Mouse (Mus musculus): ENCODE data around the gene Kcnab3. TPM values are rescaled to one million over a fixed set of nuclear protein-coding genes. Genes with fewer than 3 reads are reported as not detected.

Gene Kcnab3
- polyA plus RNA-seq, 1 experiment from 2014 or later: 2.7 TPM

- Histone ChIP-seq H3K27me3 (ENCODE audit: insufficient read depth, poor library complexity, severe bottlenecking) (peaks cover 8% of the 10 kb centered on the region), H3K36me3 (peaks cover 41% of the 10 kb centered on the region), H3K4me1 (replicated peaks) (peaks cover 47% of the 10 kb centered on the region), H3K27ac (peak overlapping the region; percentile 97), H3K9me3 (no peaks in the 10 kb centered on the region), H3K4me3 (peak overlapping the region; percentile 72)
- no peak for DNase-seq (ENCODE audit: low spot score)
- 78% methylated on average over 6 of the region's 6 CpGs for WGBS
Measured at GRCm38 (mm10) chr11:69322010-69322409, 4.0 kb upstream of the Kcnab3 start.

GRCm38 (mm10) chr11:69322693-69323471, 3.2 kb upstream of the Kcnab3 start:
- DNase-seq (ENCODE audit: low spot score): no peak
- 29% methylated on average over 18 of the region's 18 CpGs for WGBS
- peaks cover 56% of the 10 kb centered on the region for H3K4me1 ChIP-seq (replicated peaks)
- peaks cover 16% of the 10 kb centered on the region for H3K27me3 ChIP-seq (ENCODE audit: insufficient read depth, poor library complexity, severe bottlenecking)
- no peaks in the 10 kb centered on the region for H3K9me3 ChIP-seq
- H3K36me3 ChIP-seq: peaks cover 33% of the 10 kb centered on the region
- H3K4me3 ChIP-seq: peak overlapping the region; percentile 72
- peak overlapping the region; percentile 97 for H3K27ac ChIP-seq

GRCm38 (mm10) chr11:69323667-69324111, 2.4 kb upstream of the Kcnab3 start, which contains the start of the genes Cntrob and Trappc1:
Gene Cntrob, minus strand, starts transcription at chr11:69323775.
Gene Trappc1, plus strand, starts transcription at chr11:69323980.
- Histone ChIP-seq H3K27me3 (ENCODE audit: insufficient read depth, poor library complexity, severe bottlenecking) (peaks cover 24% of the 10 kb centered on the region), H3K9me3 (no peaks in the 10 kb centered on the region), H3K27ac (peak within 1 kb of the TSS; percentile 97), H3K4me1 (replicated peaks) (peaks cover 56% of the 10 kb centered on the region), H3K36me3 (peaks cover 25% of the 10 kb centered on the region), H3K4me3 (peak within 1 kb of the TSS; percentile 72)
- peak; percentile 100 for DNase-seq (ENCODE audit: low spot score)
- under 1% methylated on average over 30 of the region's 30 CpGs for WGBS

- Histone ChIP-seq H3K9me3 (no peaks in the 10 kb centered on the region), H3K36me3 (peaks cover 14% of the 10 kb centered on the region), H3K27me3 (ENCODE audit: insufficient read depth, poor library complexity, severe bottlenecking) (peaks cover 35% of the 10 kb centered on the region), H3K4me1 (replicated peaks) (peaks cover 56% of the 10 kb centered on the region), H3K4me3 (peak overlapping the region; percentile 72), H3K27ac (peak overlapping the region; percentile 97)
- DNase-seq (ENCODE audit: low spot score): no peak
- 80% methylated on average over 6 of the region's 6 CpGs for WGBS
Measured at GRCm38 (mm10) chr11:69324749-69325148, 1.3 kb upstream of the Kcnab3 start.

GRCm38 (mm10) chr11:69326408-69327156, 524 bp downstream of the Kcnab3 start:
- WGBS: 1% methylated on average over 45 of the region's 45 CpGs
- no peak for DNase-seq (ENCODE audit: low spot score)
- peaks cover 61% of the 10 kb centered on the region for H3K4me1 ChIP-seq (replicated peaks)
- H3K27me3 ChIP-seq (ENCODE audit: insufficient read depth, poor library complexity, severe bottlenecking): peaks cover 53% of the 10 kb centered on the region
- no peaks in the 10 kb centered on the region for H3K9me3 ChIP-seq
- peak overlapping the region; percentile 86 for H3K27ac ChIP-seq
- no peaks in the 10 kb centered on the region for H3K36me3 ChIP-seq
- peak overlapping the region; percentile 58 for H3K4me3 ChIP-seq

GRCm38 (mm10) chr11:69327157-69327442, 1.0 kb downstream of the Kcnab3 start:
- Histone ChIP-seq H3K27ac (no peak overlapping the region), H3K36me3 (no peaks in the 10 kb centered on the region), H3K4me3 (peak overlapping the region; percentile 58), H3K4me1 (replicated peaks) (peaks cover 61% of the 10 kb centered on the region), H3K9me3 (no peaks in the 10 kb centered on the region), H3K27me3 (ENCODE audit: insufficient read depth, poor library complexity, severe bottlenecking) (peaks cover 54% of the 10 kb centered on the region)
- no peak for DNase-seq (ENCODE audit: low spot score)
- 8% methylated on average over 9 of the region's 9 CpGs for WGBS

GRCm38 (mm10) chr11:69327648-69328047, 1.6 kb downstream of the Kcnab3 start:
- 46% methylated on average over 6 of the region's 6 CpGs for WGBS
- Histone ChIP-seq H3K9me3 (no peaks in the 10 kb centered on the region), H3K27me3 (ENCODE audit: insufficient read depth, poor library complexity, severe bottlenecking) (peaks cover 54% of the 10 kb centered on the region), H3K27ac (no peak overlapping the region), H3K36me3 (no peaks in the 10 kb centered on the region), H3K4me1 (replicated peaks) (peaks cover 61% of the 10 kb centered on the region), H3K4me3 (0 out of 2 replicates have a peak overlapping the region, but pooled peaks have one; percentile 58)
- DNase-seq (ENCODE audit: low spot score): no peak

GRCm38 (mm10) chr11:69328517-69328916, 2.5 kb downstream of the Kcnab3 start:
- Histone ChIP-seq H3K36me3 (no peaks in the 10 kb centered on the region), H3K27ac (no peak overlapping the region), H3K9me3 (no peaks in the 10 kb centered on the region), H3K4me1 (replicated peaks) (peaks cover 62% of the 10 kb centered on the region), H3K27me3 (ENCODE audit: insufficient read depth, poor library complexity, severe bottlenecking) (peaks cover 54% of the 10 kb centered on the region), H3K4me3 (no peak overlapping the region)
- no peak for DNase-seq (ENCODE audit: low spot score)
- WGBS: 90% methylated on average over 6 of the region's 6 CpGs

- no peaks in the 10 kb centered on the region for H3K36me3 ChIP-seq
- no peaks in the 10 kb centered on the region for H3K9me3 ChIP-seq
- peak overlapping the region; percentile 12; the same call in 1 of the 2 replicates for H3K27ac ChIP-seq
- peaks cover 43% of the 10 kb centered on the region for H3K4me1 ChIP-seq (replicated peaks)
- peak overlapping the region; percentile 62 for H3K4me3 ChIP-seq
- peaks cover 57% of the 10 kb centered on the region for H3K27me3 ChIP-seq (ENCODE audit: insufficient read depth, poor library complexity, severe bottlenecking)
- no peak for DNase-seq (ENCODE audit: low spot score)
- 91% methylated on average over 6 of the region's 6 CpGs for WGBS
Measured at GRCm38 (mm10) chr11:69331152-69331551, 5.1 kb downstream of the Kcnab3 start.

GRCm38 (mm10) chr11:69331929-69332405, 5.9 kb downstream of the Kcnab3 start:
- 3% methylated on average over 24 of the region's 24 CpGs for WGBS
- Histone ChIP-seq H3K4me3 (peak overlapping the region; percentile 62), H3K4me1 (replicated peaks) (peaks cover 35% of the 10 kb centered on the region), H3K27me3 (ENCODE audit: insufficient read depth, poor library complexity, severe bottlenecking) (peaks cover 50% of the 10 kb centered on the region), H3K27ac (peak overlapping the region; percentile 85), H3K9me3 (no peaks in the 10 kb centered on the region), H3K36me3 (no peaks in the 10 kb centered on the region)
- peak; percentile 86 for DNase-seq (ENCODE audit: low spot score)

- Histone ChIP-seq H3K4me1 (replicated peaks) (peaks cover 27% of the 10 kb centered on the region), H3K27me3 (ENCODE audit: insufficient read depth, poor library complexity, severe bottlenecking) (peaks cover 42% of the 10 kb centered on the region), H3K9me3 (peaks cover 5% of the 10 kb centered on the region; the same call in 1 of the 2 replicates), H3K36me3 (no peaks in the 10 kb centered on the region), H3K4me3 (peak overlapping the region; percentile 62), H3K27ac (peak overlapping the region; percentile 85)
- no peak for DNase-seq (ENCODE audit: low spot score)
- 36% methylated on average over 8 of the region's 8 CpGs for WGBS
Measured at GRCm38 (mm10) chr11:69332713-69333253, 6.7 kb downstream of the Kcnab3 start.

- Histone ChIP-seq H3K4me1 (replicated peaks) (peaks cover 26% of the 10 kb centered on the region), H3K27ac (no peak overlapping the region), H3K27me3 (ENCODE audit: insufficient read depth, poor library complexity, severe bottlenecking) (peaks cover 40% of the 10 kb centered on the region), H3K36me3 (no peaks in the 10 kb centered on the region), H3K4me3 (no peak overlapping the region), H3K9me3 (peaks cover 5% of the 10 kb centered on the region; the same call in 1 of the 2 replicates)
- DNase-seq (ENCODE audit: low spot score): no peak
- WGBS: 60% methylated on average over 3 of the region's 3 CpGs
Measured at GRCm38 (mm10) chr11:69333922-69334321, 7.9 kb downstream of the Kcnab3 start.

Data from hindbrain, embryonic 10.5 days (tissue).